Mouse (Mus musculus): ENCODE results near the gene Pabpc6.

Pabpc6 gene

GRCm38 (mm10) chr17:9669283-9669905 lies at the start of gene Pabpc6:
Pabpc6 (minus strand) TSS chr17:9669717.
- in situ Hi-C loops (cut with MboI; ENCODE audit: low sequenced_read_pairs) = no loop called here

GRCm38 (mm10) chr17:9710910-9711309 lies 41.4 kb upstream of the Pabpc6 start:
- in situ Hi-C loops (cut with MboI; ENCODE audit: low sequenced_read_pairs) = no loop called here

- in situ Hi-C loops (cut with MboI; ENCODE audit: low sequenced_read_pairs) = no loop called here
Measured at GRCm38 (mm10) chr17:9708888-9709287, 39.4 kb upstream of the Pabpc6 start.

GRCm38 (mm10) chr17:9707356-9707755 lies 37.8 kb upstream of the Pabpc6 start:
- in situ Hi-C loops (cut with MboI; ENCODE audit: low sequenced_read_pairs) = no loop called here

- in situ Hi-C loops (cut with MboI; ENCODE audit: low sequenced_read_pairs) = no loop called here
Measured at GRCm38 (mm10) chr17:9697763-9698162, 28.2 kb upstream of the Pabpc6 start.

GRCm38 (mm10) chr17:9691251-9691650 lies 21.7 kb upstream of the Pabpc6 start:
- in situ Hi-C loops (cut with MboI; ENCODE audit: low sequenced_read_pairs) = no loop called here

- in situ Hi-C loops (cut with MboI; ENCODE audit: low sequenced_read_pairs) = no loop called here
Measured at GRCm38 (mm10) chr17:9683539-9684155, 14.1 kb upstream of the Pabpc6 start.

GRCm38 (mm10) chr17:9680741-9681140 lies 11.2 kb upstream of the Pabpc6 start:
- in situ Hi-C loops (cut with MboI; ENCODE audit: low sequenced_read_pairs) = no loop called here

- in situ Hi-C loops (cut with MboI; ENCODE audit: low sequenced_read_pairs) = no loop called here
Measured at GRCm38 (mm10) chr17:9675175-9675789, 5.8 kb upstream of the Pabpc6 start.

- in situ Hi-C loops (cut with MboI; ENCODE audit: low sequenced_read_pairs) = no loop called here
Measured at GRCm38 (mm10) chr17:9667955-9668354, 1.6 kb downstream of the Pabpc6 start.

GRCm38 (mm10) chr17:9658651-9659050 lies 10.9 kb downstream of the Pabpc6 start:
- in situ Hi-C loops (cut with MboI; ENCODE audit: low sequenced_read_pairs) = no loop called here

GRCm38 (mm10) chr17:9654155-9654554 lies 15.4 kb downstream of the Pabpc6 start:
- in situ Hi-C loops (cut with MboI; ENCODE audit: low sequenced_read_pairs) = no loop called here

- in situ Hi-C loops (cut with MboI; ENCODE audit: low sequenced_read_pairs) = no loop called here
Measured at GRCm38 (mm10) chr17:9647644-9648043, 21.9 kb downstream of the Pabpc6 start.

- in situ Hi-C loops (cut with MboI; ENCODE audit: low sequenced_read_pairs) = no loop called here
Measured at GRCm38 (mm10) chr17:9643657-9644180, 25.8 kb downstream of the Pabpc6 start.

GRCm38 (mm10) chr17:9637011-9637410 lies 32.5 kb downstream of the Pabpc6 start:
- in situ Hi-C loops (cut with MboI; ENCODE audit: low sequenced_read_pairs) = no loop called here

GRCm38 (mm10) chr17:9632579-9633252 lies 36.8 kb downstream of the Pabpc6 start:
- in situ Hi-C loops (cut with MboI; ENCODE audit: low sequenced_read_pairs) = no loop called here

GRCm38 (mm10) chr17:9632140-9632539 lies 37.4 kb downstream of the Pabpc6 start:
- in situ Hi-C loops (cut with MboI; ENCODE audit: low sequenced_read_pairs) = no loop called here

- in situ Hi-C loops (cut with MboI; ENCODE audit: low sequenced_read_pairs) = no loop called here
Measured at GRCm38 (mm10) chr17:9631081-9631480, 38.4 kb downstream of the Pabpc6 start.

- in situ Hi-C loops (cut with MboI; ENCODE audit: low sequenced_read_pairs) = no loop called here
Measured at GRCm38 (mm10) chr17:9627011-9627410, 42.5 kb downstream of the Pabpc6 start.
